Mouse (Mus musculus) layer of hippocampus, adult 8-10 months (tissue): Measurements from ENCODE around the gene Tmem252. TPM values are rescaled to one million over a fixed set of nuclear protein-coding genes. Genes with fewer than 3 reads are reported as not detected.

Source experiments
- DNase-seq, 2 experiments: peaks; one replicate each; pipeline ENCODE4 v3.0.0; 2022; ENCODE audit warnings: low spot score in 2 of 2
- total RNA-seq, 4 experiments: library from RNA; stranded (reverse); gene quantifications; 2 replicates each; pipeline ENCODE4 v1.2.4; 2022

The Tmem252 gene
- total RNA-seq, 4 experiments from 2014 or later = 0.12 to 0.49 (median 0.39) TPM

- DNase-seq = no peak
Measured at GRCm38 (mm10) chr19:24720448-24720847, 46.6 kb downstream of the Tmem252 start.

GRCm38 (mm10) chr19:24724362-24724761, 50.6 kb downstream of the Tmem252 start:
- DNase-seq = no peak

- peak in 1 of 2 experiments; percentile 20 for DNase-seq
Measured at GRCm38 (mm10) chr19:24730661-24731060, 56.9 kb downstream of the Tmem252 start.

Other genes with a start within 250 kb of the Tmem252 start
- 10 to 100 TPM; 27.1 to 30.4 (median 29.0) TPM for gene Fam122a, start 196.7 kb upstream of the Tmem252 start, total RNA-seq
- 10 to 100 TPM; 51.7 to 64.3 (median 57.6) TPM for gene Pip5k1b, start 118.1 kb upstream of the Tmem252 start, total RNA-seq
- gene Pgm5, start 187.8 kb downstream of the Tmem252 start, total RNA-seq = 1 to 10 TPM; 4.2 to 6.2 (median 5.7) TPM
- 100 to 1,000 TPM; 158 to 199 (median 174) TPM for gene Gm10053, start 201.7 kb downstream of the Tmem252 start, total RNA-seq
- not detected for gene Foxd4, start 227.2 kb downstream of the Tmem252 start, total RNA-seq